Mouse (Mus musculus): ENCODE measurements around the gene Sptbn4.

The Sptbn4 gene

DNA sequence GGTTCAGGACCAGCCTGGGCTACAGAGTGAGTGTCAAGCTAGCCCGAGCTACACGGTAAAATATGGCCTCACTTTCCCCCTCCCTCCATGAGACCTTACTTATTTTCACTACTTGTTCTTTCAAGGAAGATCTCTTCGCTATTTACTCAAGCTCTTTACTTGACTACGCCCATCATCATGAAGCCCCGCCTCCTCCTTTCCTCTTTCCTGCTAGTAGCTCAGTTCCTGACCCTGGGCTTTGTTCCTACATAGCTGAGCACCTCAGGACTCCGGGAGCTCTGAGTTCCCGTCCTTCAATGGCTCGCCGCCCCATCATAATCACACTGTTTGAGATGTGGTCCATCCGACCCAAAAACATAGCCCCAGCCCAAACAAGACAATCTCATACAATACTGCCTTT is 14.1 kb downstream of the Sptbn4 start:
- DNase-seq (ENCODE audit: low spot score): no peak

GRCm38 (mm10) chr7:27429135-27429534 is 18.4 kb downstream of the Sptbn4 start:
- DNase-seq (ENCODE audit: low spot score): no peak

GRCm38 (mm10) chr7:27428002-27428401 is 19.5 kb downstream of the Sptbn4 start:
- no peak for DNase-seq (ENCODE audit: low spot score)

- DNase-seq (ENCODE audit: low spot score): no peak
Observed at GRCm38 (mm10) chr7:27427387-27427786, 20.1 kb downstream of the Sptbn4 start.

DNA sequence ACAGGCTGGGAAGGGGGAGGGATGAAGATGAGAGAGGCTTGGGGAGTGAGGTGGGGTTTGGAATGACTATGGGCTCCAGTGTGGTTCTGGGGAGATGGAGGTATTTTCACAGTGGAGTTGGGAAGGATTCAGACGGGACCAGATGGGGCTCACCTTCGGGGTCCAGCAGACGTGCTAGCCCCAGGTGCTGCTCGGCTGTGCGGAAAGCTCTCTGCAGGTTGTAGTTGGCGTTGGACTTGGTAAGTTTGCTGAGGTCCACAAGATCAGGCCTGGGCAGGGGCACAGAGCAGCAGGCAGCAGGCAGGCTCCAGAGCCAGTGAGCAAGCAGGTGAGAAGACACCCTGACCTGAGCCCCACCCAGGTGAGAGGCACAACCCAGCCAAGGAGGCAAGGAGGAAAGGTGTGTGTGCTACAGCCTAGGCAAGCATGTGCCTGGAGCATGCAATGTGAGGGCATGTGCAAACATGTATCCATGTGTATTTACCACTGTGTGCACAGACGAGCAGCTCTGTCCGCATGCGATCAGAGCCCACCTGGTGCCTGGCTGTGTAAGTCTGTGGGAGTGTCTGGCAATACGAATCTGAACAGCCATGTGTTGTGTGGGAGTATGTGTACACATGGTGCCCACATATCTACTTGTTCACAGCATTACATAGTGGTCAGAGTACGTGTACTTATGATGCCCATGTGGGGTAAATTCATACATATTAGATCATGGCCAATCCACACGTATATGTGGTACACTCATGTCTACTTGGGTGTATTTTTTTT is 23.7 kb downstream of the Sptbn4 start:
- no peak for DNase-seq (ENCODE audit: low spot score)

- DNase-seq (ENCODE audit: low spot score): no peak
Observed at GRCm38 (mm10) chr7:27419101-27419500, 28.4 kb downstream of the Sptbn4 start.

DNA sequence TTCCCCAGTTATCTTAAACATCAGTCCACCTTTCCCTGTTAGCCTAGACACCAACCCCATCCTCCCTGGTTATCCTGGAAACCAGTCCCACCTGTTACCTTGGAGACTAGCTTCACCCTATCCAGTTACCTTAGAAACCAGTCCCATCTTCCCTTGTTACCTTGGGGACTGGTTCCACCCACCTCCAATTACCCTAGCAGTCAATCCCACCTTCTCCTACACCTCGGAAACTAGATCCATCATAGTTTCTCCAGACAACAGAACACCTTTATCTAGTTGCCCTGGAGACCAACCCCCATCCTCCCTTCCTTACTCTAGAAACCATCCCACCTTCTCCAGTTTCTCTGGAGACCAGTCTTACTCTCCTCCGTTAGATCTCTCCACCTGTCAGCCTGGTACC is 30.3 kb downstream of the Sptbn4 start:
- DNase-seq (ENCODE audit: low spot score): no peak

DNA sequence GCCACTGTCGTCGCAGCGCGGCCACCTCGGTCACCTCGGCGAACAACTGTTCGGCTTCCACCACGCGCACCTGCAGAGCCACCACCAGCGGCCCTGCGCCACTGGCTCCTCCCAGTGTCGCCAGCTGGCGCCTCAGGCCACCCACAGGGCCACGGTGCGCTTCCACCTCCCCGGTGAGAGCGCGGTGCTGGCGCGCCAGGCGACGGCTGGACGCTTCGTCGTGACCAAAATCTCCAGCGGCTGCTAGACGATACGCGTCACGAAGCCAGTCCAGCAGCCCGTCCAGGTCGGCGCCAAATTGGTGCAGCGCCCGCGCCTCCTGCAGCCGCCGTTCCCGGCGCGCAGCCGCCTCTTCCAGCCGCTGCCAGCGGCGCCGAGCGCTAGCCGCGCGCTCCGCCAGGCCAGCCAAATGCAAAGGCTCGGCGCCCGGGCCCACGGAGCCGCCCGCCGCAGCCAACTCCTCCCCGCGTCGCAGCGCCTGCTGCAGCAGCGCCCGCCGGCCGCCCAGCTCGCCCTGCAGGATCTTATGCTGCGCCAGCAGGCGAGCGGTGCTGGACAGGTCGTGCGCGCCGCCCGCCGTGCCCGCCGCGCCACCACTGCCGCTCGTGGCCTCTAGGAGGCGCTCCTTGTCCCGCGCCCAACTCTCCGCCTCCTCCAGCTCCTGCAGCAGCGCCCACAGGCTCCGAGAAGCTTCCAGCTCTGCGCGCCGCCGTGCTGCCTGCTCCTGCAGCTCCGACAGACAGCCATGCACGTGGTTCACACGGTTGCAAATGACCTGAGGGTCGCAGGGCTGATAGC is 38.9 kb downstream of the Sptbn4 start:
- DNase-seq (ENCODE audit: low spot score): peak; percentile 61

DNA sequence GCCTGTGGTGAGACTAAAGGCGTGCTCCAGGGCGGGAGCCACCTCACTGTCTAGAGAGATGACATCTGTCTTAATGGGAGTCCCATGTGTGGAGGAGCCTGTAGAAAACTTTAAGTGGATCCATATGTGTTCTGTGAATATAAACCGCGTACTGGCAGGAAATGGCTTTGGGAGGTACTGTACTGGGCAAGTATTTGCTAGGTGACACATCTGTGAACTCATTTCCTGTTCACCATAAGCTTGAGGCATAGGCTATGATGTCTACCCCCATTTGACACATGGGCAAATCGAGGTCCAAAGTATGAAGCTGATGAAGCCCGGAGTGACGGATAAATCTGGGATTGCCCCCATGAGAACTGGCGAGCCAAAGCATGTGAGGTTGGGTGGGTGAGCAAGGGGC is 39.7 kb downstream of the Sptbn4 start:
- no peak for DNase-seq (ENCODE audit: low spot score)

- DNase-seq (ENCODE audit: low spot score): no peak
Observed at GRCm38 (mm10) chr7:27406481-27406880, 41.0 kb downstream of the Sptbn4 start.

GRCm38 (mm10) chr7:27404203-27404942 is 43.1 kb downstream of the Sptbn4 start:
- DNase-seq (ENCODE audit: low spot score): no peak

GRCm38 (mm10) chr7:27402675-27403074 is 44.8 kb downstream of the Sptbn4 start:
- DNase-seq (ENCODE audit: low spot score): peak; percentile 7

DNA sequence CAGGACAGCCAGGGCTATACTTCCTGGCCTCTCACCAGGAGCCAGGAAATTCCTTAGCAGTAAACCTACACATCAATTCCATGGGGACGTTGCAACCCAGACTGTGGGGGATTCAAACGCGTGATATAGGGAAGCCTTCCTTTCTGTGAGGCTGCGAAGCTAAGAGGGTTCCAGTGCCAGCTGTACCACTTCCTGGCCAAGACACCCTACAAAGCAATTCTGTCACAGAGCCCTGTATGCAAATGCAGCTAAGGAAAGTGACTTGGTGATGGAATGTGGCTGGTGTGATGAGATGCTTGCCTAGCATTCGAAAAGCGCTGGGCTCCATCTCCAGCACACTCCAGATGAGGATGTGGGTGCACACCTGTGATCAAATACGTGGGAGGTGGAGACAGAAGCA is 46.9 kb downstream of the Sptbn4 start:
- DNase-seq (ENCODE audit: low spot score): no peak

DNA sequence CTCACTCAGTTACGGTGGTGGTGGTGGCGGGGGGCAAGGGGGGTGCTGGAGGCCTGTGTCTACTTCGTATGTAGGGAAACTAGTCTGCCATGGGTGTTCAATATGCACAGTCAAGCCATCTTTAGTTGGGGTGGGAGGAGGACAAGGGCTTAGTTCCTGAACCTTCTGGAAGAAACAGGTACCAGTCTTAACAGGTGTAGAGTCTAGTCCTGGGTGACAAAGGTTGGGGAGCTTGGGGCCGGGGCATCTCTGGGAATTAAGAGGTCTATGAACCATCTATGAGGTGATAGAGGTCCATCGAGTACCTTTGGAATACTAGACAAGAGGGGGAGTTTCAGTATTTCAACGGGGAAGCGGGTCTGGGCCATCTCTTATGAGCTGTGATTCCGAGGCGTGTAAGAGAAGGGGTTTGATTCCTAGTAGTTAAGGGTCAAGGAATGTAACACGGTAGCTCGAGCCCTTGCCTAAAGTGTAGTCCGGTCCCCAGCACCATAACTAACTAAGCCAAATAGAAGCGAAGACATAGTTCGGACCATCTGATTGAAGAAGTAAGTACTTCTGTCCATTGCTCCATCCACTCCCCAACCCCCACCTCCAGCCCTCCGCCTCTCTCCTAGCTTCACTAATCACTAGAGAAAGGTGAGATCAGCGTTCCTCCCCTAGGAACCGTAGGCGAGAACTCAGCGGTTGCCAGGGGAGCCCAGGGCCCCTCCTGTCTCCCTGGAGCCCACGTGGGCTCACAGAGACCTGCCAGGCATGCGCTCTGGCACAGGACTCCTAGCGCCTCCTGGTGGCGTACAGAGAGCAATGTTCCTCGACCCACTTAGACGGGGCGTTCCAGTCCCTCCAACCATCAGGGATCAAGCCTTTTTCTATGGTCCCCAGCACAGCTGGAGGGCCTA is 50.2 kb downstream of the Sptbn4 start:
- DNase-seq (ENCODE audit: low spot score): no peak

DNA sequence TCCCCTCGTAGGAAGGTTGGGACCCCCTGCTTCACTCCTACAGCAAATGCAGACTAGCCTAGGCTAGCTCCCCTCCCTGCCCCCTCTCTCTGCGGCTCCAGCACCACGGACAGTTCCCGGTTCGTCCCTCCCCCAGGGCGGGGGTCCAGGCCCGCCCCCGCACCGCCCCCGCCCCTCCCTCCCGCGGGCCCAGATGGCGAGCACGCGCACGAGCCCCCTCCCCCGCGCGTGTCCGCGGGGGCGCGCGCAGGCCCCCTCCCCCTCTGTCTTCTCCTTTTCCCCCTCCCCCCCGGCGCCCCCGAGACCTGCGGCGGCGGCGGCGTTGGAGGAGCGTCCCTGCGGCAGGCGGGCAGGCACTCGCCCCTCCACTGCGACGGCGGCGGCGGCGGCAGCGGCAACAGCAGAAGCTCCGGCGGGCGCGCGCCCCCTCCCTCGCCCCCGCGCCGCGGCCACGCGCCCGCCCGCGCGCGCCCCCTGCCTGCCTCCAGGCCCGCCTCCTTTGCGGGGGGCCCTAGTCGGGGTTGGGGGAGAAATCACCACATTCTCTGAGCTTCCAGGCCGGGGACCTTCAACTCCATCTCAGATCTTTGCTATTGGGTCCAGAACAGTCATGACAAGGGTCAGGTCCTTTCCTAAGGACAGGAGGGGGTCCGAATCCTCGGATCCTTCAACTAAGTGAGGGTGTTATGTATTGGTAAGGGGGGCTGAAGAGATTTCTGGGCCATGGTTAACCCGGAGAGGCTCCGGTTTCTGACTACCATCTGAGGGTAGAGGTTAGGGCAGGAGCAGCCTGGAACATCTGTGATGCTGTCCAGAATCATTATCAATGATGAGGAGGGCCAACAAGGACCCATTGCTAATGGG is 51.1 kb downstream of the Sptbn4 start:
- peak; percentile 60 for DNase-seq (ENCODE audit: low spot score)

GRCm38 (mm10) chr7:27395521-27396183 is 51.8 kb downstream of the Sptbn4 start:
- DNase-seq (ENCODE audit: low spot score): no peak

DNA sequence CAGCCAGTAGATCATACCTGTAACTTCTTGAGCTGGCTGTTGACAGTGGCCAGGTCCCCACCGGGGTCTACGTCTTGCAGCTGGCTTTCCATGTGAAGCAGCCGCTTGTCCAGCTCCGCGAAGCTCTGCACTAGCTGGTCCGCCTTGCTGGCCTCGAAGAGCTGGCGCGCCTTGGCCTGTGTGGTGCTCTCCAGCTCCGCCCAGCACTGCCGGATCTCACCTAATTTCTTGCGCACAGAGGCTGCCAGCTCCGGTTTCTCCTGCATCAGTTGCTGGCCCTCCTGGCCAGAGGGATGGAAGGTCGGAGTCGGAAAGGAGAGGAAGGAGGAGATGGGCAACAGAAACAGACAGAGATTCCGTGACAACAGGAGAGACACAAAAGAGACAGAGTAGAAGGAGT is 56.1 kb downstream of the Sptbn4 start:
- no peak for DNase-seq (ENCODE audit: low spot score)

DNA sequence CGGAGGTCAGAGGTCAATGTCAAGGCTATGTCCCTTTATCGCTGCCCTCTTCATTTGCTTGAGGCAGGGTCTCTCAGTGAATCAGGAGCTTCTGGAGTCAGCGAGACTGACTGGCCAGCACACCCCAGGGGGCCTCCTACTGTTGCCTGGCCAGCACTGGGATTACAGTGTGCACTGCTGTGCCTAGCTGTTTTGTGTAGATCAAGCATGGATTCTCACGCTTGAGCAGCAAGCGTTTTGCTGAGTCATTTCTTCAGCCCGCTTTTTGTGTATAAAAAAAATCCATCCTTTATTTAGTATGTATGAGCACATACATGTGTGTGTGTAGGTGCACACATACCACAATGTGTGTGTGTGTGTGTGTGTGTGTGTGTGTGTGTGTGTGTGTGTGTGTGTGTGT is 58.3 kb downstream of the Sptbn4 start:
- no peak for DNase-seq (ENCODE audit: low spot score)

- no peak for DNase-seq (ENCODE audit: low spot score)
Observed at GRCm38 (mm10) chr7:27384731-27385130, 62.8 kb downstream of the Sptbn4 start.

DNA sequence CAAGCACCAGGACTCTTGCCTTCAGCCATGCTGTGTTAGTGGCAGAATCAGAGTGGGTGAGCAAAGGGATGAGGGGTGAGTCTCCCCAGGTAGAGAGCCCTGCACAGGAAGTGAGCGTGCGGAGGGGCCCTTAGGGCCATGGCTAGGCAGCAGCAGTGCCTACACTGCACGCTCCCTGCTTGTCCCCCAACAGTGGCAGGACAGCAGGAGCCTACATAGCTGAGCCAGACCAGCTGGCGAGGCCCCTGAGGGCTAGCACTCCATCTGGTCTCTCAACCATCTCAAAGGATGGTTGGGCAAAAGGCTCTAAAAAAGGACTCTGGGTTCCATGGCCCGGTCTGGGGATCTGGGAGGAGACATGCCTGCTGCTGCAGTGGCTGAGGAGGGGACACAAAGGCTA is 63.4 kb downstream of the Sptbn4 start:
- no peak for DNase-seq (ENCODE audit: low spot score)

Data from yolk sac, embryonic 10.5 days (tissue).